Mouse (Mus musculus) stomach, postnatal 0 days (tissue): ENCODE data around the gene Pde8a.

Experiments used
- CTCF ChIP-seq: IDR thresholded peaks from 2 replicates; pipeline ENCODE4 v1.5.1; 2016; ENCODE audit warnings: antibody characterized with exemption, low read depth, mild to moderate bottlenecking, moderate library complexity
- EP300 ChIP-seq: optimal IDR thresholded peaks from 2 replicates; pipeline ENCODE3; 2016; ENCODE audit warnings: antibody characterized with exemption

DNA sequence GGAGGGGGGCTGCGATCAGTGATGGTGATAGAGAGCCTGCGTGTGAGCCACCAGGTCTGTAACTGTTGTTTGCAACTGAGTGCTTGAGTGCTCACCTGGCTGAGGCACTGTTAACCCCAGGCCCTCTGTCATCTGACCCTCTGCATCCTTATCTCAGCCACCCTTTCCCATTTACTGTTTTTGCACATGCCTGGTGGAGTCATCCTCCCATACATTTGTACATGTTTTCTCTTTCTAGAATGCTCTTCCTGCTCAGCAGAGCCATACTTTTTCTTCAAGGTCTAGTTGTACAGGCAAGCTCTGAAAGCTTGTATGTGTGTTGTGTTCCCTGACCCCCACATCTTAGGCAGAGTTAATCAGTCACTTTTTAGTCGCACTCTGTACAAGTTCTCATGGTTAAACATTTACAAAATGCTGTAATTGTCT, 36.5 kb downstream of the Pde8a start:
- TF ChIP-seq CTCF (no peak), EP300 (no peak)
